Mouse (Mus musculus): ENCODE measurements at regions not wholly inside any gene's neighbourhood (a gene's known extent, or its start where the extent isn't known, plus 50 kb on each side); places are given as distances from the start of the nearest gene placed in this dataset.

GRCm38 (mm10) chr3:52643100-52643551 lies 373.9 kb downstream of the Cog6 start:
- ATAC-seq (replicated peaks) = no peak
- Histone ChIP-seq H3K4me3 (no peak overlapping the region), H3K4me1 (peaks cover 15% of the 10 kb centered on the region), H3K9ac (no peak overlapping the region), H3K27me3 (replicated peaks) (0 out of 2 replicates have a peak, but pooled peaks cover 8% of the 10 kb centered on the region), H3K27ac (no peak overlapping the region), H3K4me2 (no peak overlapping the region), H3K36me3 (replicated peaks) (no peaks in the 10 kb centered on the region), H3K9me3 (no peaks in the 10 kb centered on the region)
- 47% methylated on average over 9 of the region's 9 CpGs for WGBS

- H3K27me3 ChIP-seq (replicated peaks) = 0 out of 2 replicates have a peak, but pooled peaks cover 3% of the 10 kb centered on the region
- H3K27ac ChIP-seq = no peak overlapping the region
- no peaks in the 10 kb centered on the region for H3K9me3 ChIP-seq
- no peak overlapping the region for H3K9ac ChIP-seq
- peaks cover 15% of the 10 kb centered on the region for H3K4me1 ChIP-seq
- no peaks in the 10 kb centered on the region for H3K36me3 ChIP-seq (replicated peaks)
- ATAC-seq (replicated peaks) = no peak
- WGBS = 65% methylated on average over 10 of the region's 10 CpGs
- no peak overlapping the region for H3K4me3 ChIP-seq
- H3K4me2 ChIP-seq = no peak overlapping the region
Measured at GRCm38 (mm10) chr3:52641226-52642181, 373.4 kb downstream of the Foxo1 start.

DNA sequence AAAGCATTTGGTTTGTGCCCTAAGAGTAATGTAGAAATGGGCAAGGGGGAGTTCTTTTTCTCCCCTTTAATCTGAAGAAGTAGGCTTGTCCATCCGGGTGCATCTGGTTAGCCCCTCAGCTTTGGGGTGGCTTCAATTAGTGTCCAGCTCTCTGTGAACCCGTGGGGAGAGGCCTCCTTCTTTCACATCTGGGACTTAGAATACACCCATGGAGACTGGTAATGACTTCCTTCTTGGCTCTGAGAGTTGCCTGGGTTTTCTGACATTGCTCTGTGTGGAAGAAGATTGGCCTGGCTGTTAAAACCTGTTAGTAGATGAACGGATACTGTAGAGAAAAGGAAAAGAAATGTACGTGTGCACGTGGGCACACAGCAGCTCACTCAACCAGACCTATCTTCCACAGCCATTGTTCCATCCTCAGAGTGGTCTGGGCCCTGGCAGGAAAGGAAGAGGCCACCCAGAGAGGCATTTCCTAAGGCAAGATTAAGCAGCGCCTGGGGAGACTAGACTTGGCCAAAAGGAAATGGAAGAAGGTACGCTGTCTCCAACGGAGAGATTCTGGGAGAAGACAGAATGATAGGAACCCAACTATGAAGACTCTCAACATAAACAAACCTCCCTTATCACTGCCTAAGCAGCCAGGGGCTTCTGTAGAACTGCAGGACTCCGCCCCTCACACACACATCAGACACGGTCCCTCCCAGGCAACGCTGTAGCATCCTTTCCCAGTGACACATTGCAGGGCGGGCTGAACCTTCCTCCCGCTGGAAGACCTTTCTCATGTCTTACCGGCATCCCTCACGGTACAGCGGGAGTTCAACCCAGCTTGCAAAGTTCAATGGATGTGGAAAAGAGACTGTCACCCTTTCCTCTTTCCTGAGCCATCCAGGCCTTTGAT lies 372.4 kb downstream of the Foxo1 start:
- Histone ChIP-seq H3K27ac (no peak overlapping the region), H3K36me3 (replicated peaks) (no peaks in the 10 kb centered on the region), H3K4me2 (no peak overlapping the region), H3K4me1 (peaks cover 15% of the 10 kb centered on the region), H3K9me3 (no peaks in the 10 kb centered on the region), H3K4me3 (no peak overlapping the region), H3K9ac (no peak overlapping the region), H3K27me3 (replicated peaks) (0 out of 2 replicates have a peak, but pooled peaks cover 3% of the 10 kb centered on the region)
- 66% methylated on average over 16 of the region's 16 CpGs for WGBS
- ATAC-seq (replicated peaks) = no peak

DNA sequence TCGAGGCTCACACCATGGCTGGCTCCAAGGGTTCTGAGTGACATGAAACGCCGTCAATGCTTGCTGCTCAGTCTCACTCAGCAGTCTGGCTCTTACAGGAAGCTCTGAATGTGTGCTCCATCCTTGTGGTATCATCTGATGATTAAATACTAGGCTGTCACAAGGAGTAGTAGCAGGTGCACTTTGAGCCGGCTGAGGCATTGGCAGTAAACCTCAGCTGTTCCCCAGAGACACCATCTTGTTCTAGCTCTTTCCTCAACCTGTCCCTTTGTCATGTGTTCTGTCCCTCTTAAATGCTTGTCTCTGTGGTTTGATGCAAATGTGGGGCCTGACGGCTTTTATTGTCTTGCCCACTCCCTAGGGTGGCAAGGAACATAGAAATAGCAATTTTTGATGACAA lies 370.7 kb downstream of the Foxo1 start:
- no peak overlapping the region for H3K9ac ChIP-seq
- H3K4me2 ChIP-seq = no peak overlapping the region
- H3K36me3 ChIP-seq (replicated peaks) = no peaks in the 10 kb centered on the region
- H3K9me3 ChIP-seq = no peaks in the 10 kb centered on the region
- no peak overlapping the region for H3K4me3 ChIP-seq
- WGBS = 77% methylated on average over 5 of the region's 5 CpGs
- no peak overlapping the region for H3K27ac ChIP-seq
- 0 out of 2 replicates have a peak, but pooled peaks cover 3% of the 10 kb centered on the region for H3K27me3 ChIP-seq (replicated peaks)
- peaks cover 5% of the 10 kb centered on the region; the same call in 1 of the 2 replicates for H3K4me1 ChIP-seq
- ATAC-seq (replicated peaks) = no peak

GRCm38 (mm10) chr3:52634353-52634752 lies 366.2 kb downstream of the Foxo1 start:
- Histone ChIP-seq H3K9me3 (no peaks in the 10 kb centered on the region), H3K36me3 (replicated peaks) (no peaks in the 10 kb centered on the region), H3K27ac (no peak overlapping the region), H3K4me3 (no peak overlapping the region), H3K4me2 (no peak overlapping the region), H3K9ac (no peak overlapping the region), H3K4me1 (no peaks in the 10 kb centered on the region), H3K27me3 (replicated peaks) (no peaks in the 10 kb centered on the region)
- no peak for ATAC-seq (replicated peaks)
- 62% methylated on average over 6 of the region's 6 CpGs for WGBS

DNA sequence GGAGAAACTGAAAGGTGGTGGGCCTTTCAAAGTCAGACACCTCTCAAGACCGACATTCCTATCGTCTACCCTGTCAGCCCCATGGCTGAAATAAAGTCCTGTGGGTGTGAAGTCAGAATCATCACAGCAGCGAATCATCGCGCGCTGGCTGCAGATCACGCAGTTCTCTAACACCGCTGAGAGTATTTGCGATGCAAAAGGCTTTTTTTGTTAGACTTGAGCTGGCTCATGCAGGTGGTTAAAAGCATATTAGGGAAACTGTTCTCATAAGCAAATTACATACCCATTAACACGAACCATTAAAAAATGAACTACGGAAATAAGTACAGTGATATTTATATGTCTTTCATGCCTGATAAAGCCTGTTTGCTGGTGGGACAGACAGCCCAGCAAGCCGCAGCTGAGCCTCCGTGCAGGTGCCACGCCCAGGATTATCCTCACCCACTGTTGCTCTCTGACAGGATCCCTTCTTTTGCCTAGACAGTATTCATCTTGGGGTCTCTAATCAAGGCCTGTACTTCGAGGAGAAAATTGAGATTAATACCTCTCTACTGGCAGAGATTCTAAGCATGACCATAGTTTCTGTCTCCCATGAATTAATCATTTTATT lies 365.5 kb downstream of the Foxo1 start:
- Histone ChIP-seq H3K4me3 (no peak overlapping the region), H3K36me3 (replicated peaks) (no peaks in the 10 kb centered on the region), H3K4me2 (no peak overlapping the region), H3K27me3 (replicated peaks) (no peaks in the 10 kb centered on the region), H3K4me1 (no peaks in the 10 kb centered on the region), H3K9ac (no peak overlapping the region), H3K9me3 (no peaks in the 10 kb centered on the region), H3K27ac (no peak overlapping the region)
- ATAC-seq (replicated peaks) = no peak
- WGBS = 67% methylated on average over 15 of the region's 15 CpGs

GRCm38 (mm10) chr3:52632635-52633034 lies 364.5 kb downstream of the Foxo1 start:
- H3K9ac ChIP-seq = no peak overlapping the region
- H3K4me1 ChIP-seq = no peaks in the 10 kb centered on the region
- H3K4me2 ChIP-seq = no peak overlapping the region
- H3K4me3 ChIP-seq = no peak overlapping the region
- no peaks in the 10 kb centered on the region for H3K27me3 ChIP-seq (replicated peaks)
- H3K9me3 ChIP-seq = no peaks in the 10 kb centered on the region
- H3K36me3 ChIP-seq (replicated peaks) = no peaks in the 10 kb centered on the region
- 94% methylated on average over 2 of the region's 2 CpGs for WGBS
- no peak overlapping the region for H3K27ac ChIP-seq
- no peak for ATAC-seq (replicated peaks)

- H3K27ac ChIP-seq = no peak overlapping the region
- no peak overlapping the region for H3K4me3 ChIP-seq
- no peak overlapping the region for H3K9ac ChIP-seq
- H3K27me3 ChIP-seq (replicated peaks) = no peaks in the 10 kb centered on the region
- 91% methylated on average over 5 of the region's 5 CpGs for WGBS
- no peaks in the 10 kb centered on the region for H3K9me3 ChIP-seq
- ATAC-seq (replicated peaks) = no peak
- no peak overlapping the region for H3K4me2 ChIP-seq
- H3K36me3 ChIP-seq (replicated peaks) = no peaks in the 10 kb centered on the region
- H3K4me1 ChIP-seq = no peaks in the 10 kb centered on the region
Measured at GRCm38 (mm10) chr3:52630209-52630608, 362.1 kb downstream of the Foxo1 start.

GRCm38 (mm10) chr3:52625125-52625524 lies 357.0 kb downstream of the Foxo1 start:
- WGBS = 69% methylated on average over 1 of the region's 1 CpGs
- Histone ChIP-seq H3K9ac (no peak overlapping the region), H3K27me3 (replicated peaks) (no peaks in the 10 kb centered on the region), H3K4me3 (no peak overlapping the region), H3K27ac (no peak overlapping the region), H3K4me1 (no peaks in the 10 kb centered on the region), H3K4me2 (no peak overlapping the region), H3K36me3 (replicated peaks) (no peaks in the 10 kb centered on the region), H3K9me3 (no peaks in the 10 kb centered on the region)
- ATAC-seq (replicated peaks) = no peak

- Histone ChIP-seq H3K4me1 (no peaks in the 10 kb centered on the region), H3K4me3 (no peak overlapping the region), H3K9ac (no peak overlapping the region), H3K36me3 (replicated peaks) (no peaks in the 10 kb centered on the region), H3K27ac (no peak overlapping the region), H3K4me2 (no peak overlapping the region), H3K27me3 (replicated peaks) (no peaks in the 10 kb centered on the region), H3K9me3 (no peaks in the 10 kb centered on the region)
- 95% methylated on average over 8 of the region's 8 CpGs for WGBS
- ATAC-seq (replicated peaks) = no peak
Measured at GRCm38 (mm10) chr3:52622530-52622929, 354.4 kb downstream of the Foxo1 start.

- H3K36me3 ChIP-seq (replicated peaks) = no peaks in the 10 kb centered on the region
- no peaks in the 10 kb centered on the region for H3K4me1 ChIP-seq
- no peak overlapping the region for H3K4me2 ChIP-seq
- whole genome bisulfite sequencing = 86% methylated on average over 8 of the region's 8 CpGs
- no peaks in the 10 kb centered on the region for H3K27me3 ChIP-seq (replicated peaks)
- H3K27ac ChIP-seq = no peak overlapping the region
- no peak for ATAC-seq (replicated peaks)
- H3K9me3 ChIP-seq = no peaks in the 10 kb centered on the region
- H3K9ac ChIP-seq = no peak overlapping the region
- no peak overlapping the region for H3K4me3 ChIP-seq
Measured at GRCm38 (mm10) chr3:52621936-52622335, 353.8 kb downstream of the Foxo1 start.

- 94% methylated on average over 2 of the region's 2 CpGs for WGBS
- H3K27ac ChIP-seq = no peak overlapping the region
- no peak overlapping the region for H3K4me3 ChIP-seq
- no peaks in the 10 kb centered on the region for H3K36me3 ChIP-seq (replicated peaks)
- no peaks in the 10 kb centered on the region for H3K4me1 ChIP-seq
- H3K4me2 ChIP-seq = no peak overlapping the region
- H3K27me3 ChIP-seq (replicated peaks) = no peaks in the 10 kb centered on the region
- ATAC-seq (replicated peaks) = no peak
- H3K9ac ChIP-seq = no peak overlapping the region
- H3K9me3 ChIP-seq = no peaks in the 10 kb centered on the region
Measured at GRCm38 (mm10) chr3:52618925-52619224, 350.7 kb downstream of the Foxo1 start.

Data from midbrain, embryonic 15.5 days (tissue).